Mouse (Mus musculus) heart, adult 11 months (tissue): ENCODE results near the gene Wdr59.

Experiments
- DNase-seq: peaks from one replicate; pipeline ENCODE4 v3.0.0; 2022

Wdr59 gene

DNA sequence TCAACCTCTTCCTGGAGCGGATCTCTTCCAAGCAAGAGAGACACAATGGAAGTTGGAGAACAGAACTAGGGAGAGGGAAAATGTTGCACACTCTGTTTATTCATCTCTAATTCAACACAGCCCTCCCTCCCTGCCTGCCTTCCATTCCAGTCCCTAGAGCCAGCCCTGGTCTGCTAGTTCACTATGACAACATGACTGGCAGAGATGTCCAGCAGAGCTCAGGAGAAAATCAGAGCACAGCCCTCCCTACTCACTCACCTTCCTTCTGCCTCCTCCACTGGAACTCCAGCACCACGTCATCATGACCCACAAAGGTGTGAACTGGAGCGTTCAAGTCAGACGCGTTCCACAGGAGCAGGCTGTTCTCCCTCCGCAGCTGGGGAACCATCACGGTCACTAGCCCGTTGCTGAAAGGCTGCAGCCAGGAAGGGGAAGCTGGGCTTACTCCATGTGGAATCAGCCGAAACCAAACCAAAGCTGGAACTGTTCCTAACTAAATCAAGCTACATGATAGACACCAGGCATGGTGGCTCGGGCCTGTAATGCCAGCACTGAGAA lies 31.8 kb downstream of the Wdr59 start:
- DNase-seq: no peak

DNA sequence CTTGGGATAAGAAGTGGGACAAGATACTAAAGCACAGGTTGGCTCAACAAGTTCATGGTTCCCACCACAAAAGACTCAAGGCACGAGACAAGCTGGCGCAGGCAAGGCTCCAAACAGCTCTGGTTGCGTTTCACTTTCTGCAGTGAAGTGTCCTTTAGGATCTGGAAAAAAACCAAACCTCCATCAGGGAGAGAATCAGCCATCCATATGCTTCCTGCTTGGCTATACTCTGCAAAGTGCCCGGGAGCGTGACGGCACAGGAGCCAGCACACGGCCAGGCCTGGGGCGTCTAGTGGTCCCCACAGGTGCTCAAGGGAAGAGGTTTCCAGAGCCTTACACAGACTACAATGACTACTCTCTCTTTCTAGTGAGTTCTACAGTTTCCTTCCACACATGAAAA lies 41.2 kb downstream of the Wdr59 start:
- no peak for DNase-seq

DNA sequence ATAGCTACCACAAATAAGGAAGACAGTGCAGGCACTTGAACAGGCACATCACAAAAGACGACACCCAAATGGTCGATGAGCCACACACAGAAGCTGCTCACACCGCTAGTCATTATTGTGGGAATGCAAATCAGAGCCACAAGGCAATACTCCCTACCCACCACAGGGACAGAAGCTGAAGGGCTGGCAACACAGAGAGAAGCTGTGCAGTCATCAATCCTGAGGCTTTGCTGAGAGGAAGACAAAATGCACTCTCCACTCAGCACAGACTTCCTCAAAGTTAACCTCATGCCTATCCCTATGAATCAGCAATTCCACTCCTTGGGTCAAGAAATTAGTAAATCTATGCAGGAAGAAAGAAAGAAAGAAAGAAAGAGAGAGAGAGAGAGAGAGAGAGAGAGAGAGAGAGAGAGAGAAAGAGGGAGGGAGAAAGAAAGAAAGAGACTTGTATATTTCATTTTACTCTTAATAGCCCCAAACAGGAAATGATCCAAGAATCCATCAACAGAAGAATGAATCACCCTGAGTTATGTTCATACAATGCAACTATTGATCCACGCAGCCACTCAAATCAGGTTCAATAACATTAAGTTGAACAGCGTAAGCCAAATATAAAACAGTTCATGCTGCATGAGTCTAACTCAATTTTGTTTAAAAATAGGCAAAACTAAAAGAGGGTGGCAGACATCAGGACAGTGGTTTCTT lies 44.0 kb downstream of the Wdr59 start:
- no peak for DNase-seq

DNA sequence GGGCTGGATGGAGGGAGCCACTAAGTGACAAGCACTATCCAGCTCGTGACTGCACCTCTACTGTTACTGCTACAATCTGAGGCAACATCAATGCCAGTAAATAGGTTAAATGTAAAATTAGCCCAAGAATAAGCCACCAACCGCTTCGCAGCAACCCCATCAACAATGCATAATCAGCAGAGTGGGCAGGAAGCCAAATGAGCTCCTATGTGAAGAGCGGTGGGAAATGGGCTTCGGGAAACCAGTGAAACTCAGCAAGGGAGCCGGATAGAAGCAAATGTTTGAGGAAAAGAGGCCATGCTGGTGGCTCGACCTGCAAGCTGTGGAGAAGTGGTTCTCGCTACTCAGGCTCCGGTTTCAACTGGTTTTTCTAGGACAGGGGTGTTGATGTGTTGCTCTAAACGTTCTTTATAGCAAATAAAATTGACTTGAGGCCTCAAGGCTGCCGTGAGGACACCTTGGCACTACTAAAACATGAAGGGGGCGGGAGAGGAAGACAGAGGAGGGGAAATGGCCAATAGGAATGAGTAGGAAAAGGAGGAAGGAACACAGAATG lies 50.3 kb downstream of the Wdr59 start:
- DNase-seq: no peak

DNA sequence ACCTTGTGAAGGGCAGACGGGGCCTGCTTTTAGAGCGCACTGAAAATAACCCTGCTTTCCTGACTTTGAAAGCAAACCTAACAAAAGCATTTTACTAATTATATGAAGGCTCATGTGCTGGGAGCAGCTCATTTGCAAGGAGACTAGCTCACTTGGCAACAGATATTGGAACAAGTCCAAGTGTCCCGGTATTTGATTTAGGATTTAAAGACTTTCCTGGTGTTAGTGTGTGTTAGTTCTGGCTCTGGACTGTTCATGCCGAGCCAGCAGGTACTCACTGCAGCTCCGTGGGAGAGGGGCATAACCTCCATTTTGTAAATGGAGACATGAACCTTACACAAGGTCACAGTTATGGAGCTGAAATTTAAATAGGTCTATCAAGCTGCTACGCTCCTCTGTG lies 52.9 kb downstream of the Wdr59 start:
- DNase-seq: no peak

DNA sequence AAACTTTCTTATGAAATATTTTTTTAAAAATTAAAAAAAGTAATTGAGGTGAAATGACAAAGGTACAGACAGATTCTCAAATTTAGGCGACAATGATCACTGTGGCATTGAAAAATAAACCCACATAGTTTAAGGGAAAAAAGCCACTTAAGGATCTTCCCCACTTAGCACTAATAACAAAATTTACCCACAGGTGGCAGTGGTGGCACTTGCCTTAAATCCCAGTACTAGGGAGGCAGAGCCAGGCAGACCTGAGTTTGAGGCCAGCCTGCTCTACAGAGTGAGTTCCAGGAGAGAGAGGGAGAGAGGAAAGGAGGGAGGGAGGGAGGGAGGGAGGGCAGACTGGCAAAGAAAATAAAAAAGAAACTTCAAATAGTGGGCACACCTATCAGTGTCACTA lies 56.6 kb downstream of the Wdr59 start:
- DNase-seq: no peak

DNA sequence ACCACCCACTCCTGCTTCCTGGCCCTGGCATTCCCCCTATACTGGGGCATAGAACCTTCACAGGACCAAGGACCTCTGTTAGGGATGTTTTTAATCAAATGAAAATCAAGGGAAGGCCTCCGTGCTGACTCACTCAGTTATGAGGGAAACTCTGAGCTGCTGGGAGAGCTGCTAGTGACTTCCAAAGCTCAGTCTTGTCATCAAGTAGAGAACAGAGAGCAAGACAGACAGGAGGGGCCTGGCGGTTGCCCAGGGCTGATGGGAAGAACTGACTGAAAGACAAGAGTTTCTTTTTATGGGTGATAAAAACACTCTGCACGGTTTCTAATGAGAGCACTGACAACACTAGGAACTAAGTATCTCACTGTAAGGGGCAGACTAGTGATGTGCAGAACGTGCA lies 57.4 kb downstream of the Wdr59 start:
- DNase-seq: peak; percentile 92

DNA sequence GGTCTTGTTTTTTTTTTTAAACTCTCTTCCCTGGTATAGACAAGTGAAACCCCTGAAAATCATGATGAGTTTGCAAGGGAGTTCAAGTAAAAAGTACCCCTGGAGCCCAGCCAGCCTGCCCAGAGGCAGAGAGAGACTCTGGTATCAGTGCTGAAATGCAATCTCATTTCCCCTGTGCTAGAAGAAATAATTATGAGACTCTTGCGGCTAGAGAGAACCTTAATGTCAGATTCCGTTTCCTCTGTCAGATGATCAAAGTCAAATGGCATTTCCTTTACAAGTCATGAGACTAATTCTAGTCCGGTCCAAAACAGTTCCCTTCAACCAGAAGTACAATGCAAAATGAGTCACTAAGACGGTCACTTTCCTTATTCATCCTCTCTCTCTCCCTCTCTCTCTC lies 72.2 kb downstream of the Wdr59 start:
- no peak for DNase-seq

DNA sequence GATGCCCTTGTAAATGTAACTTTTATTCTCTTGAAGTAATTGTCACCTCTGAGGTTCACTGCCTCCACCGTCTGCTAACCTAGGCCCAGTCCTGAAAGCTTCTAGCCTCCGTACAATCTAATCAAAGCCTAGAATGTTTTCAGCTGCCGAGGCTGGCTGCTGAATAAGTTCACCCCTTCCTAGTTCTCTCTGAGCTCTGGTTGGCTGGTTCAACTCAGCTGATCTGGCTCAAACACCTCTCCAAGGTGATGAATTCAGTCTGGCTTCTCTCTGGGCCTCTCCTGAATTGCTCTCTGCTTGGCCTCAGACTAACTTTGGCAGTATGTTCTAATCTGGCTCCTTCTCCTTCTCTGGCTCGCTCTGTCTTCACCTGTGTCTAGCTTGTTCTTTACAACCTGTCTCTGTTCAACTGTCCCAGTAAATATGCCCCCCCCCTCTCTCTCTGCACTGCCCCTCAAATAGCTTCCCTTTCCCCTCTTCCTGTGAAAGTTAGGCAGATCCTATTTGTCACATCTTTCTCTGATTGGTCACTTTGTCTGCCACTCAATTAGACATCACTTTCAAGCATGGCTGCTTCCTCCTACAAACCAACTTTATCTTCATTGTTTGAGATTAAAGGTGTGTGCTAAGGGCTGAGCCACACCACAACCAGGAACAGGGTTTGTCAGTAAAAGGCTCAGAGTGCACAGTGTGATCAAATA lies 75.8 kb downstream of the Wdr59 start:
- peak; percentile 96 for DNase-seq

DNA sequence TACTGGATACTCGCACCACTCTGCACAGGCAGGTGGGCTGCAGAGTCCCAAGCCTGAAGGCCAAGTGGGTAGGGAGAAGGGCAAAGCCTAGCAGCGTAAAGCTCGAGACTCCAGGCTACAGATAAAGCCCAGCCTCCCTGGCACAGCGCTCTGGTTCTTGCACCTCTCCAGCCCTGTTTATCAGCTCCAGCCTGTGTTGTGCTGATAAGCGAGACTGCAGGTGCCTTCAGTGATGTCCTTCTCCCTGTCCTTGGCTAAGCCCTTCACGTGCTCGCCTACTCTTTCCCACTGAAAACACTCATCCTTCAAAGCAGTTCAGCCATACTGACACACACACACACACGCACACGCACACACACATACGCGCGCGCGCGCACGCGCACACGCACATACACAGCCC lies 76.3 kb downstream of the Wdr59 start:
- peak; percentile 91 for DNase-seq

DNA sequence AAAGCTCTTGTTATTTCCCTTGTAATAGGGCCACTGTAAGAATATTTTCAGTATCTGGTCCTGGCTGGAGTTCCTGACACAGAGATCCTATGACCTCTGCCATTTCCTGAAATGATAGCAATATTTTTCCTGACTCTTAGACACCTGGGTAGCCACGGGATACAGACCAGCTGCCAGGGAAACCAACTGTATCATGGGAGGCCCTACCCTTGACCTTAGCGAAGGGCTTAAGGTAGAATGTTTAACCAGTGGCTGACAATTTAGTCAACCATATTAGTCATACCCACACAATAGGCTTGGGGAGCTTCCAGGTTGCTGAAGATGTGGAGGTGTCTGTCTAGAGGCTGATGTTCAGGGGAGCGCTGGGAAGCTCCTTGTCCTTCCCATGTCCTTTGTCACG lies 77.6 kb downstream of the Wdr59 start:
- no peak for DNase-seq

DNA sequence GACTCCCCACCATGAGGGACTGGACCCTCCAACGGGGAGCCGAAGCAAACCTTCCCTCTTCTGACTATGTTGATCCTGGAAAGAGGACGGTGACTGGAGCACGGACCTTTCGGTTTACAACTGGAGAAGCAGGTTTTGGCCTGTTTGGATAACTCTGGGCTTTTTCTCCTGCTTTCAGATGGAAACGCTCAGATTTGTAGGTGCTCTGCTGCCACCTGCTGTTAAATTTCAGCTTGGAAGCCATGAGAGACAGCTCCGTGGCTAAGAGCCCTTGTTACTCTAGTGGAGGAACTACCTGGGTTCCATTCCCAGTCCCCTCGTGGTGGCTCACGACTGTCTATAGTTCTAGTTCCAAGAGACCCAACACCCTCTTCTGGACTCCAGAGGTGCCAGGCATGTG lies 82.7 kb downstream of the Wdr59 start:
- no peak for DNase-seq

DNA sequence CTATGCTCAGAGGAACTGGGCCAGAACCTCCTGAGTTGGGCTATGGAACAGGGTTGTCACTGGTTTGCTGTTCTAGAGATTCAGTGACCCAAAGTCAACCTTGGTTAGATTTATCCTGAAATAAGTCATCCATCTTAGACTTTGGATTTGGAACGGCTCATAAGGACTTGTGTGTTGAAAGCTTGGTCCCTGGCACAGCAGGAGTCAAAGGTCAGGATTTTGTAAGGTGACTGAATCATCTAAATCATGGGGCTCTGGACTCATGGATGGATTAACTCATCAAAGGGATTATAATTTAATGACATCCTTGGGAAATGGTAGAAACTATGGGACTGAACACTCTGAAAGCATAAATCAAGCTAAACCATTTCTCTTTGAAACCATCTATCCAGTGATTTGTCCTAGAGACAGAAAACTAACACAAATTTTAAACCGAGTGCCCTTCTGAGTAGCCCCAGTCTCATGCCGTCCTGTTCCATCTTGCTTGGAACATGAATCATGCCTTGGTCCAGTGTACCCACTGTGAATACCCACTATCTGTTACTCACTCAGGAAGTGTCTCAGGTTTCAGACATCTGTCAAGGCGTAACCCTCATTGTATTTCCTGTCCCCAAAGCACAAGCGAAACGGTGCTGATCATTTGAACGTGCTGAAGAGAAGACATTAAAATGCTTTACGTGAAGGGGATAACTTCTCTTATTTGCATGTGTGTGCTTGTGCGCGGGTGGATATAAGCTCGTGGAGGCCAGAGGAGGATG lies 86.6 kb downstream of the Wdr59 start:
- DNase-seq: no peak

DNA sequence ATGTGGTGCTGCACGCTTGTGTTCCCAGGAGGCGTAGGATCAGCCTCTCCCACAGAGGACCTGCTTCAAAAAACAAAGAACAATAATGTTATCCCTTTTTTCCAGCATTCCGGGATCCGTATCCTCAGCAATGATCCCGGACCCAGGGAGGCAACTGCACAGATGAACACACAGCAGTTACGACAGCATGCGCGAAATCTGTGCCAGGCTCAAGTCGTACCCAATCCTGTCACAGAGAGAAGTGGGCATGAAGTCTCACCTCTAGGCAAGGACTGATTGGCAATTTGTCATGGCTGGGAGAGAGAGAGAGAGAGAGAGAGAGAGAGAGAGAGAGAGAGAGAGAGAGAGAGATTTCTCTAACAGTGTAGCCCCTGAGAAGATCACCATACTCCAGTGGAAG lies 97.2 kb downstream of the Wdr59 start:
- DNase-seq: no peak

DNA sequence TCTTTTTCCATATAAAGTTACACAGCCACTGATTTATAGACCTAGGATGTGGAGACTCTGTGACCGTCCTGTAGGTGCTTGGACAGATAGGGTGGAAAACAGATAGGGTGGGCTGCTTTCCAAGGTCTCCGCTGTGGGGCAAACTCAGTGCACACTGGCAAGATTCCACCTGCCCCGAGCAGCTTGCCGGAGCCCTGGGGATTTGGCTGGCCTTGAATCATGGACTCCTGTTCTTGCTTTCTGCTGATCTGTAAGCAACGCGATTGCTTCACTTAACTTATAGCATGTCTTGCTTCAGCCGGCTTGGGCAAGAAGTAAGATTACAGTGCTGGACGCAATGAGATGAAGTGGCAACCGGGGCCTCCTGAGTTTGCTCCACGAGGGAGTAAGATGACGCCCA lies 97.7 kb downstream of the Wdr59 start:
- DNase-seq: no peak

DNA sequence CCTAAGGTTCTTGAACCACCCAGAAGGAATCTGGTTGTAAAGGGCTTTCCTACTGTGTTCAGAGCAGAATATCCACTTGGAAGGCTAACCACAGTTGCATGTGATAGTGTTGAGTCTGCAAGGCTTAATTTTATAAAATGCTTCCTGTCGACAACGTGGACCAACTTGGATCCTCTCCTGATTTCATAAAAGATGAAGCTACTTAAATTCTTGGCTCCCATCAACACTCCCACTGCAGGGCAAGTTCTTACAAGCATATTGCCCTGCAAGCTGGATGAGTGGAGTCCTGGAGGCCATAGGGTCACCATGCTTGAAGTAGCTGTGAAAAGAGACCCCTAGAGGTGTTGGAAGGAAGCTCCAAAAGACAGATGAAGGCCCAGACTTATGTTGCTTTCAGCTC lies 99.3 kb downstream of the Wdr59 start:
- no peak for DNase-seq

DNA sequence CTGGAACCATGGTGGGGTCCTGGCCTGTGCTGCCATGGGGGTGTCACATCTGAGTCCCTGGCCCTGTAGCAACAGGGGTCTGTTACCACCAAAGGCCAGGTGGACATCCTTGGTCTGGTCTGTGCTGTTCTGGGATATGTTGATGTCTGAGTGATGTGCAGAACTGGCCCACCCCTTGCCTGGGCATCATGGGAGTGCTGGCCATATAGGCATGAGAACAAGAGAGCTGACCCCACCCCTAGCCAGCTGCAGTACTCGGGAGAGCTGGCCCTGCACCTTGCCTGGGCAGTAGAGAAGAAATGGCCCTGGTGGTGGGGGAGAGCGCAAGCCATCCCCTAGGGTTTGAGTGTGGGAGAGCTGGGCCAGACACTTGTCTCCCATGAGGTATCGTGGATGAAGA lies 102.7 kb downstream of the Wdr59 start:
- DNase-seq: peak; percentile 90

DNA sequence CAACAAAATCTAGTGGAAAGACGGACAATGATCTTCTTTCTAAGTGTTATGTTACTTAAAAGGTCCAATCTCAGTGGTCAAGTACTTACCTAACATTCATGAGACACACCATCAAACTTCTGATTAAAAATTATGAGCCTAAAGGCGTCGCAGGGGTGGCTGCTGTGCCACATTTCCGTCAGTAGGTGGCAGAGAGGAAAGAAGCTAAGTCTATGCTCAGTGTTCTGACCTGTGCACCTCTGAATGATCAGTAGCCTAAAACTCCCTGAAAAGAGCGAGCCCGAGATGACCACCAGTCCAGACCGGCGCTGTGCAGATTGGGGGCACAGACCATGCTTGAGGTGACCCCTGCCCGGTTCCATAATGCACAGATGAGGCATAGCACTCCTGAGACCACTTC lies 103.3 kb downstream of the Wdr59 start:
- DNase-seq: peak; percentile 88

DNA sequence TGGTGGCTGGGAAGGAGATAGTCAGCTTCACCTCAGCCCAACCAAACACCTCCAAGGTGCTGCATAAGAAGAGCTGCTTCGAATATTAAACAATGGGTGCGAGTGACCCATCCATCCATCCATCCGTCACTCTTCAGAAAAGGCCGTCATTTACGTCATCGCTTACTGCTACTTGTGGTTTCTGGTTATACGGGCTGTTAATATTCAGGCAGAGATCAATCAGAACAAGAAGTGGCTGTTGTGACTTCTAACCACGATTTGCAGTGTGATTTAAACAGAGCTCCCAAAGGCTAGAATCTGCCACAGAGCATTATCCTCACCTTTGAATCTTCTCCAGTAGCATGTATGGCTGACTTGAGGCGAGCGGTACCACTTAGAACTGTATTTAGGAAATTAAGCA lies 104.7 kb downstream of the Wdr59 start:
- no peak for DNase-seq

DNA sequence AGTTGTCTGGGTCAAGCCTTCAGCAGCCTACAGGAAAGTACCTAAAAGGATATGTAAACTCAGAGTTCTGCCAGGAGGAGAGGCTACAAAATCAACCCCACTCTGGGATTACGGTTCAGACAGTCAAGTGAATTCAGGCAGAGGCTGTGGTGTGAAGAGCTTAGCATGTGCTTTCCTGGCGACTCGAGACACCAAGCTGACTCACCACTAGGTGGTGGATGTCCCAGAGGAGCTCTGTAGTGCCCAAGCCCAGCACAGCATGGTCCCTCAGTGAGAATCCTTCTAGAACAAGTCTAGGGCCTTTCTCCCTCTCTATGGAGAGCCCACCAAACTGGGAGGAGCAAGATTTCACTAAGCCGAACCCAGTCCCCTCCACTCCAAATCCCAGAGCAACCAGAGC lies 118.5 kb downstream of the Wdr59 start:
- DNase-seq: peak; percentile 89
